Mouse (Mus musculus): ENCODE measurements at regions not wholly inside any gene's neighbourhood (a gene's known extent, or its start where the extent isn't known, plus 50 kb on each side); places are given as distances from the start of the nearest gene placed in this dataset.
A peak's percentile ranks its signal among the peaks of the same experiment; 100 is the strongest.

GRCm38 (mm10) chr9:41513701-41514100 is 352.2 kb upstream of the Ubash3b start:
- no peak for DNase-seq (ENCODE audit: low spot score in 2 of 2)

DNA sequence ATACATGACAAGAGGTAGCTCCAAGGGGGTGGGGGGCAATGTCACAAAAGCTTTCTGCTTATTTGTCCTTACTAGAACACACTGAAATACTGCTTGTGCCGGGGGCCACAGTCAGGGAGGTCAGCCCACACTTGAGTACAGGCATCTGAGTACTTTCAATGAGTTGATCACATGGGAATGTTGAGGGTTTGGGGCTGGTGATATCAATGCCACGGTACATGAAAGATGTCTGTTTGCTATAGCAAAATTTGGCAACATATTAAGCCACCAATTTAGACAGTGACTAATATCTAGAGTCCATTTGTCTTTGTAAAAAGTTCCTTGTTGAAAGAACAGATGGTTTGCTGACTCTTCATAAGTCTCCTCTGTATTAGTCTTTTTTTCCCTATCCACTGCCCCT is 348.1 kb upstream of the Ubash3b start:
- no peak for DNase-seq (ENCODE audit: low spot score in 2 of 2)

DNA sequence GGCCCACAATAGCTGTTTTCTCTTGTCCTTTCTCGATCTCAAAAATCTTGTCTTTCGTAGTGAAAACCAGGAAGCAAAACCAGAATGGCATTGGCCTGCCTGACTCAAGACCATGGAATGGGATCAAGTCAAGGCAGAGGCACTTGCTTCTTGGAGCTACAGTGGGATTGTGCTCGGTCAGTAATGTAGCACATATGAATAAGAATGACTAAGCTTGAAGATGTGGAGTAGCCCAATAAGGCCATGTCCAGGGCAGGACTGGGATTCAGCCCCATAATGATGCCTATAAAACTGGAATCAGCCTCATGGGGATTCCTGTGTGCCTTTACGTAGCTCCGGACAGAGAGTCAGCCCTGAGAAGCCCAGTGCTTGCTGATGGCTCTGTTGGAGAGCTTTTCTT is 347.2 kb upstream of the Ubash3b start:
- DNase-seq (ENCODE audit: low spot score in 2 of 2) = no peak

DNA sequence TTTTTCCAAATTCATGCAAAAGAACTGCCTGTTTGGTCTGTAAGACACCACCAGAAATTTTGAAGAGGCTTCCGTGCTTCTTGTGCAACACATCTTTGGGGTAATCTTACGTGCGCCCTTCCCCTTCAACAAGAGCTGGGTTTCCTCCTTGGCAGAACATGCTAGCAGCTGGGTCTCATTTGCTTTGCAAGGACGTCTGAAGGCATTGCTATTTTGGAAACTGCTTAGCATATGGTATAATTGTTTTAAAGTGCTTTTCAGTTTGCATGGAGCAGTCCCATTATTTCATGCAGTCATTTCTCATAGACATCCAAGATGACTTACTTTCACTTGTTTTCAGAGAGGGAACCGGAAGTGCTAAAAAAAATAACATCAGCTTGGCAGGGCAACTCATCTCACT is 336.8 kb upstream of the Ubash3b start:
- peak in 1 of 2 experiments; percentile 49 for DNase-seq (ENCODE audit: low spot score in 2 of 2)

GRCm38 (mm10) chr9:41490112-41490511 is 328.6 kb upstream of the Ubash3b start:
- no peak for DNase-seq (ENCODE audit: low spot score in 2 of 2)

- no peak for DNase-seq (ENCODE audit: low spot score in 2 of 2)
Observed at GRCm38 (mm10) chr9:41488046-41488445, 326.5 kb upstream of the Ubash3b start.

DNA sequence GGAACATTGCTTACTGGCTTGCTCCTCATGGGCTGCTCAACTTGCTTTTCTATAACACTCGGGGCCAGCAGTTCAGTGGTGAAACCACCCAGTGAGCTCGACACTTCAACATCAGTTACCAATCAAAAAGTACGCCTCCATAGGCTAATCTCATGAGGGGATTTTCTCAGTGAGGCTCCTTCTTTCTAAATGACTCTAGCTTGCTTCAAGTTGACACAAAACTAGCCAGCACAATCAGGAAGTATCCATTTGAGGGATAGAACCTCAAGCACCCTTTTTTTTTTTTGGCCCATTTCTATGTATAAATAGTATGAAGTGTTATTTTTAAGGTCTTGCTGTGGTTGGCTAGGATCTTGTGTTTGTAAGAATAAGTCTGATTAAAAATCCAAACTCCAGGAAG is 321.7 kb upstream of the Ubash3b start:
- no peak for DNase-seq (ENCODE audit: low spot score in 2 of 2)

DNA sequence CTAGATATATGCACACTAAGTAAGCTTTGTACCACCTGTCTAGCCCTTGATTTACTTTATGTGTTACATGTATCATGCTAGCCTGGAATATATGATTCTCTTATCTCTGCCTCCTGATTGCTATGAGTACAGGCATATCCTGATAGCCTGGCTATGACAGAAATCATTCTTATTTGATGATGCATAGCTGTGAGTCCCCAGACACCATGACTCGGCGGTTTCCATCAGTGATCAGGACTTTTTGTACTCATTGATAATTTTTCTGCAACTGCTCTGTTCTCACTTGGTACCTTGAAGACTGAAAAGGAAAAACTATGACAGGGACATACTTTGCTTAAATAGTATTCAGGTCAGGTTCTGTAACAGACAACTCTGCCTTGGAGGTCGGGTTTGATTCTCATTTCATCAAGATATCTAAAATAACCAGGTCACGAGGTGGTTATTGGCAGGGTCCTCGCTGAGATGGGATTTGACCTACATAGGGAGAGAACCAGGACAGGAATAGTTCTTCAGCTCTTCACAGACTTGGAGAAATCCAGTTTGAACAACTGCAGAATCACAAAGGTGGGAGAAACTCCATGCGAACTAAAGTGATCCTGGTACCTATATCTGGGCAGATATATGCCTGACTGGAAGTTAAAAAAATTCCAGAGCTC is 320.2 kb upstream of the Ubash3b start:
- DNase-seq (ENCODE audit: low spot score in 2 of 2) = no peak

GRCm38 (mm10) chr9:41479854-41480749 is 318.6 kb upstream of the Ubash3b start:
- DNase-seq (ENCODE audit: low spot score in 2 of 2) = no peak

- DNase-seq (ENCODE audit: low spot score in 2 of 2) = no peak
Observed at GRCm38 (mm10) chr9:41479085-41479484, 317.6 kb upstream of the Ubash3b start.

DNA sequence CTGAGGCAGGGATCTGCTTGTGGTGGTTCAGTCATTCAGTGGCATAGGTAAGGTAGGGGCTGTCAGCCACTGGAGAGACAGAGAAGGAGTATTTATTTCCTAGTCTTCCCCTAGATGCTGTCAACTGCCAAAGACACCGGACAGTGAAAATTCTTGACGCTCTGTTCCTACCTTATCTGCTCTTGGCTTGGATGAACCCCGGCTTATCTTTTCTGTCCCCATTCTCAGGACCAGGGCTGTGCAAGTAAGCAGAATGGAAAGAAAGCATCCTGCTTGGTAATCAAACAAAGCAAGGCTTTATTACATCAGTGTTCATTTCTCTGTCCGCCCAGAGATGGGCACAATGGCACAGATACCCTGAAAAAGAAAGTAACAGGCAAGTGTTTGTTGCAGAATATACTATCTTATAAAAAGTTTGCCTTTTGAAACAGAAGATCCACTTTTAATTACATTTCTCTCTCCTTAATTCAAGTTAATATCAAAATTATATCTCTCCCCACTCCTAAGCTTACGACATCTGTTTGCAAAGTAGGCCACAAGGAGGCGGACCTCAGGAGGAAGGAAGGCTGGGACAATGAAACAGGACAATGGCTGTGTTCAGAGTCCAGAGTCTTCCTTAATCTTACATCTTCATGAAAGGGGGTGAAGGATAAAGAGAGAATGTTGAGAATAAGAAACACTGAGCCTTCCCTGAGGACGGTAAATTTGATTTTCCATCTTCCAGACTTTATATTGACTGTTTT is 316.8 kb upstream of the Ubash3b start:
- no peak for DNase-seq (ENCODE audit: low spot score in 2 of 2)

GRCm38 (mm10) chr9:41475326-41475725 is 313.8 kb upstream of the Ubash3b start:
- DNase-seq (ENCODE audit: low spot score in 2 of 2) = no peak

DNA sequence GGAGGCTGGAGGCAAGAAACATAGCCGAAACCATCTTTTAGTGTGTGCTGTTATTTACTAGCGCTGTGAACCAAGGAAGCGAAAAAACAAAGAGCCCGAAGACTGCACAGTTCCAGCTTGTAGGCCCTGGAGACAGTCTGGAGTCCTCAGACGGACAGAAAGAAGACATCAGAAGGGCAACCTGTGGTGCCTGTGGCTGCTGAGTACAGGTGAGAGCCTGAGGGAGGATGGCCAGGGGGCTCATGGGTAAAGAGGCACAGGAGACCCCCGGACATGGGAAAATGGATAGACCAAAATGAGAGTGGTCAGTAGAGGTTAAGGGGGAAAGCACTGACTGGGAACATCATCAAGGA is 313.4 kb upstream of the Ubash3b start:
- no peak for DNase-seq (ENCODE audit: low spot score in 2 of 2)

DNA sequence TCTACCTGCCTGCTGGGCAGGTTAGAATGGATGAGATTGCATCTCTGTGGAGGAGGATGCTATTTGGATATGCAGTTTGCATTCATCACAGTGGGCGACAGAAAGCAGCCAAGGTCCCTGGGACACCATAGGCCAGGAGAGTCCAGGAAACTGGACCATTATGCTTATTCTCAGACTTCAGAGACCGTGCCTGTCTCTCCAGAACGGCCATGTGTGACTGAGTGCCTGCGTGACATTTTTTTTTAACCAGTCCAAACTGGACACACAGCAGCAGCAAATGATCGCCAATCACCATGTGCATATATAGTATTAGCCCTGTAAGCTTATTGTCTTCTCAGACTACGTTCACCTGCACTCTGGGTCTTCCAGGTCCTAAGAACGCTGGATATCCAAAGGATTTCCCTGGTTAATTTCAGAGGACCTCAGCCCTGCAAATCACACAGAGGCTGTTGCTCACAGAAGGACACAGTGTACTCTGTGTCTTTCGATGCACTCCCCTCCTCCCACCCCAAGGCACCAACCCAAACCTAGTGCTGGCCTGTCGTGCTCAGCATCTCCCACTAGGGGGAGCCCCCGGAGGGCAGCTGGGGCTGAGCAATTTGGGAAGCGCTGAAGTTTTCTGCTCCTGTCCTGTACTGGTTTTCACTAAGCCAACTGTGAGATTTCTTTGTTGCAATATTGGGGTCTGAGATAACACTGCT is 312.9 kb upstream of the Ubash3b start:
- DNase-seq (ENCODE audit: low spot score in 2 of 2) = peak; percentile 78 to 86

GRCm38 (mm10) chr9:41473506-41473905 is 312.0 kb upstream of the Ubash3b start:
- no peak for DNase-seq (ENCODE audit: low spot score in 2 of 2)

DNA sequence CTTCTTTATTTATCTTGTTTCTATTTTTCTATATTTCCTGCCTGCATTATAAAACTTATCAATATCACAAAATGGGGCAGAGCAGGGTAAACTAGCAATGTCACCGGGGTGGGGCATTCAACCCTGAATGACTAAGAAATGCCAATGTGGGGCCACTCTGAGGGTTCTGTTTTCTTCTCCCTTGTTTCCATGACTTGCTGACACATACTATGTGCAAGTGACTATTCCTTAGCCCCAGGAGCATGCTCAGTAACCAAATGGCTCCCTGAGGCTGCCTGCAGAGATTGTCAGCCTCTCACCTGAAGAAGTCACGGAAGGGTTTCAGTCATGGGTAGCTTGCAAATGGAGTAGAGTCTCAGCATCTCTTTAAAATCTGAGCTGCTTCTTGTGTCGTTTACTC is 309.8 kb upstream of the Ubash3b start:
- DNase-seq (ENCODE audit: low spot score in 2 of 2) = no peak

- DNase-seq (ENCODE audit: low spot score in 2 of 2) = no peak
Observed at GRCm38 (mm10) chr9:41470010-41470409, 308.5 kb upstream of the Ubash3b start.

GRCm38 (mm10) chr9:41469414-41469813 is 307.9 kb upstream of the Ubash3b start:
- no peak for DNase-seq (ENCODE audit: low spot score in 2 of 2)

- DNase-seq (ENCODE audit: low spot score in 2 of 2) = peak; percentile 42 to 81
Observed at GRCm38 (mm10) chr9:41464057-41464685, 302.7 kb upstream of the Ubash3b start.

GRCm38 (mm10) chr9:41461742-41462141 is 300.2 kb upstream of the Ubash3b start:
- peak; percentile 71 to 80 for DNase-seq (ENCODE audit: low spot score in 2 of 2)

DNA sequence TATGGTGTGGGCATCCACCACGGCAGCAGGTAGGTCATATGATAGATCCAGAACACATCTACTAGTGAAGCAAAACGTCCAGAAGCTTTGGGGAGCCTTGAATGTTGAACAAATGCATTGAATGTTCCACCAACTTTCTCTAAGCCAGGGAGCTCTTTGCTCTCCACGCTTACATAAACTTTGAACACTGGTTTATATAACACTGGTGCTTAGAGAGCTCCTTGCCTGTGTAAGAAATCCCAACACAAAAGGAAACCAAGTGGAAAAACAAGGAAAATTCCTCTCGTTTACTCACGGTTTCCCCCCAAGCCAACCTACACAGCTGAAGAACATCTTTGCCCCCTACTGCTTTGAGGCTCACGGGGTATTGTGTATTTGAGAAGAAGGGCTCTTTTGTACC is 299.2 kb upstream of the Ubash3b start:
- DNase-seq (ENCODE audit: low spot score in 2 of 2) = no peak

Data from left cerebral cortex, adult 8-10 months (tissue).